Comparison of ENCODE assay signal across 10 mouse cellular contexts in the genomic region with DNA sequence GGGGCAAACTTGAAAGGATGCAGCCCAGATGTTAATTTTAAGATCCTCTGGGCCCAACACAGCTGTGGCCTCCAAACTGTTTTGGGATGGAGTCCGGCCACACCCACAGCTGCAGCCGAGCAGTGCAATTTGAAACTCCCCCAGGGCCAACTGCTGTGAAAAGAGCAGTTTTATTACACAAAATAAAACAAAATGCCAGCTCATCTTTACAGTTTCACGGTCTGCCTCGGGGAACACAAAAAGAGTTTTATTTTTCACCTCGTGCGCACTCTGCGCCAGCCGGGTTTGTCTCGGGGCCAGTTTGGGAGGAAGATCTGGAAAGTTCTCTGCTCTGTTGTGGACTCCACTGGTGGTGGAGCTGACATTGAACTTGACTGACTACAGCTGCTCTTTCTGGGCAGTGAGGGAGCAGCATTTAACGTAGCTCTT.
DNase-seq lines count a peak whose midpoint lies in the region; ATAC-seq lines count a peak whose summit lies in the region.
"Had no signal": no experiment of that assay in that cellular context is flagged by ENCODE, and none has a peak within 500 bp of the region (broad histone marks: within the 10 kb centered on the region; RNA-seq: fewer than 3 reads in every experiment).

No protein-coding gene starts in this region.

- H3K9ac ChIP-seq in kidney, embryonic 16.5 days (replicated peaks; ENCODE audit: low read length), result no peak overlapping the region
- H3K9ac ChIP-seq: heart, embryonic 13.5 days; liver, embryonic 15.5 days had no signal

- no peaks in the 10 kb centered on the region for H3K9me3 ChIP-seq in kidney, embryonic 16.5 days (ENCODE audit: low read length)
- H3K9me3 ChIP-seq in embryonic facial prominence, embryonic 10.5 days, result no peaks in the 10 kb centered on the region
- H3K9me3 ChIP-seq: heart, embryonic 13.5 days; liver, embryonic 15.5 days had no signal

- 0 out of 2 replicates have a peak overlapping the region, but pooled peaks have one; percentile 8 for H3K4me3 ChIP-seq in kidney, embryonic 16.5 days (ENCODE audit: low read length)
- 0 out of 2 replicates have a peak overlapping the region, but pooled peaks have one; percentile 12 for H3K4me3 ChIP-seq in embryonic facial prominence, embryonic 10.5 days
- H3K4me3 ChIP-seq: heart, embryonic 13.5 days; liver, embryonic 15.5 days had no signal

- 11% methylated on average over 10 of the region's 10 CpGs for WGBS in kidney, embryonic 16.5 days
- WGBS in embryonic facial prominence, embryonic 10.5 days, result 33% methylated on average over 10 of the region's 10 CpGs

- no peaks in the 10 kb centered on the region for H3K36me3 ChIP-seq in kidney, embryonic 16.5 days (ENCODE audit: insufficient read depth, low read length)
- H3K36me3 ChIP-seq in embryonic facial prominence, embryonic 10.5 days (replicated peaks), result no peaks in the 10 kb centered on the region
- H3K36me3 ChIP-seq: heart, embryonic 13.5 days; liver, embryonic 15.5 days had no signal

- H3K4me2 ChIP-seq in kidney, embryonic 16.5 days (replicated peaks; ENCODE audit: low read depth, low read length), result peak overlapping the region; percentile 36
- H3K4me2 ChIP-seq: heart, embryonic 13.5 days; liver, embryonic 15.5 days had no signal

- intact Hi-C loops in heart, postnatal 25 days (cut with DNase I), result loop anchor here (5.0 kb wide), 1 partner anchor 33 kb away; no protein-coding TSS in a partner anchor

- peaks cover 21% of the 10 kb centered on the region for H3K4me1 ChIP-seq in kidney, embryonic 16.5 days (ENCODE audit: insufficient read depth, low read length)
- H3K4me1 ChIP-seq in embryonic facial prominence, embryonic 10.5 days, result peaks cover 36% of the 10 kb centered on the region
- H3K4me1 ChIP-seq: heart, embryonic 13.5 days; liver, embryonic 15.5 days had no signal

- no peaks in the 10 kb centered on the region for H3K27me3 ChIP-seq in kidney, embryonic 16.5 days (ENCODE audit: insufficient read depth, low read length)
- H3K27me3 ChIP-seq in embryonic facial prominence, embryonic 10.5 days (replicated peaks; ENCODE audit: low read depth, poor library complexity, severe bottlenecking), result peaks cover 38% of the 10 kb centered on the region
- H3K27me3 ChIP-seq: liver, embryonic 15.5 days had no signal

- peak overlapping the region; percentile 77; the same call in 1 of the 2 replicates for H3K27ac ChIP-seq in kidney, embryonic 16.5 days (ENCODE audit: low read length)
- peak overlapping the region; percentile 54 for H3K27ac ChIP-seq in embryonic facial prominence, embryonic 10.5 days (replicated peaks)
- H3K27ac ChIP-seq: heart, embryonic 13.5 days; liver, embryonic 15.5 days had no signal

- peak; percentile 83 for ATAC-seq in kidney, embryonic 16.5 days (ENCODE audit: low FRiP score, low TSS enrichment)

- no peak for DNase-seq in kidney, adult 11 months
- DNase-seq in embryonic facial prominence, embryonic 10.5 days (ENCODE audit: low spot score), result peak; percentile 79
- peak; percentile 36 for DNase-seq in heart, postnatal 25 days (ENCODE audit: low spot score)
- DNase-seq in ovary, postnatal 14 days (ENCODE audit: low spot score), result peak; percentile 25
- no peak for DNase-seq in spleen, postnatal 14 days (ENCODE audit: low spot score in 2 of 2)
- no peak for DNase-seq in thymus, postnatal 25 days
- no peak for DNase-seq in adrenal gland, postnatal 10 days

Comparison
In these comparisons a context has a peak if more than half of its experiments do, and no peak if none do; other contexts are left out.
1. DNase-seq: peak in embryonic facial prominence, embryonic 10.5 days (single experiment), heart, postnatal 25 days (single experiment) and ovary, postnatal 14 days (single experiment); none in kidney, adult 11 months (single experiment), spleen, postnatal 14 days (0 of 2), thymus, postnatal 25 days (single experiment) and adrenal gland, postnatal 10 days (single experiment).